ENCODE assay signal across 8 mouse cellular contexts in the genomic region with DNA sequence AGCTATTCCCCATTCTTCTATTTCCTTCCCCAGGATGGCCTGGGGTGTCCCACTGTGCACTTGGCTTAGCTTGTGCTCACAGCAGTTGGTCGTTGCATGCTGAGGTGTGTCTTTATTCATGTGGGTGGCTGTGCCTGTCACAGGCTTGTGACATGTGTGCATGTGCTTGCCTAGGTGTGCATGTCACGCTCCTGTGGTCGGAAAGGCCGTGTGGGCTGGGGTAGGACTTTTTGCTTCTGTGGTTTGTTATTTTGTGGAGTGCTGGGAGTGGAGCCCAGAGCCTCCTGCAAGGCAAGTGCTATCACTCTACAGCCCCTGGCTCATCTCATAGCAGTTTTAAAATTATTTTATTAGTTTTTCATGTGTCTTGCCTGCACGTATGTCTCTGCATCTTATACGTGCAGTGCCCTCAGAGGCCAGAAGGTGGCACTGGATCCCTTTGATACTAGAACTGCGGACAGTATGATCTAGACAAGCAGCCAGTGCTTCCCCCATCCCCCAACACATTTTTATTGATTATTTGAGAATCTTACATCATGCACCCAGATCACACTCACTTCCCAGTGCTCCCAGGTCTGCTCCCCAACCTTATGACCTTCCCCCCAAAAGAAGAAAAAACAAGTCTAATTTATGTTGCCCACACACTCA. TPM values are rescaled to one million over a fixed set of nuclear protein-coding genes. Genes with fewer than 3 reads are reported as not detected.
DNase-seq lines count a peak whose midpoint lies in the region; ATAC-seq and TF ChIP-seq lines count a peak whose summit lies in the region.

No protein-coding gene starts in this region.

- H3K27me3 ChIP-seq in G1E (ENCODE audit: insufficient read depth, low read length) = peaks cover 39% of the 10 kb centered on the region

- TF ChIP-seq CTCF in G1E (IDR thresholded peaks at IDR 0.05; ENCODE audit: low read depth, low read length) = 0 out of 2 replicates have a peak, but pooled peaks have one; percentile 5

- no peak overlapping the region for H3K4me3 ChIP-seq in G1E (ENCODE audit: low read depth, low read length)

- H3K36me3 ChIP-seq in G1E (replicated peaks) = no peaks in the 10 kb centered on the region

- peak; percentile 39 for DNase-seq in left cerebral cortex, adult 11 months (ENCODE audit: low spot score)
- no peak for DNase-seq in left cerebral cortex, postnatal 36 days (ENCODE audit: low spot score in 2 of 2)
- no peak for DNase-seq in G1E (ENCODE audit: low spot score)
- peak; percentile 64 for DNase-seq in cerebellum, adult 9-10 months
- DNase-seq in gastrocnemius, postnatal 36 days = peak; percentile 40 to 51
- DNase-seq in kidney, postnatal 36 days = peak; percentile 65 to 87
- peak; percentile 72 for DNase-seq in mesoderm, embryonic 11.5 days (ENCODE audit: low read depth, low spot score)
- peak; percentile 40 to 45 for DNase-seq in thymus, adult 18-20 months

- no peak; the same call in 1 of the 2 replicates for ATAC-seq in G1E (ENCODE audit: extremely low read depth, insufficient number of reproducible peaks, low FRiP score, poor library complexity, severe bottlenecking)

- H3K4me1 ChIP-seq in G1E (ENCODE audit: insufficient read depth, low read depth, low read length) = peaks cover 3% of the 10 kb centered on the region; the same call in 1 of the 2 replicates

- intact Hi-C loops in left cerebral cortex, postnatal 36 days (cut with DNase I) = no loop called here
- intact Hi-C loops in gastrocnemius, postnatal 36 days (cut with DNase I) = loop anchor here (10.0 kb wide), 1 partner anchor 339 kb away; no protein-coding TSS in a partner anchor

- no peaks in the 10 kb centered on the region for H3K9me3 ChIP-seq in G1E (replicated peaks)

RNA-seq across cellular contexts. Expression of a gene that starts 49.4 kb away (rescaled TPM):
- total RNA-seq in left cerebral cortex, postnatal 36 days (2021) = 10 to 100 TPM; 16.7 to 19.4 TPM
- 30.6 TPM in 1 of 2 replicates, not detected in the other for total RNA-seq in G1E (2014; fragmentation: Nextera tagmentation)
- 0.87 and 1.5 TPM in 2 replicates for total RNA-seq in G1E (2017)
- polyA plus RNA-seq in G1E (2012) = 0.20 and 0.24 TPM in 2 replicates
- 10 to 100 TPM in 1 of 2 experiments, 1 to 10 TPM in 1; 9.5 to 12.4 TPM for total RNA-seq in gastrocnemius, postnatal 36 days (2021)

Comparison
In these comparisons a context has a peak if more than half of its experiments do, and no peak if none do; other contexts are left out.
1. DNase-seq: peak in left cerebral cortex, adult 11 months (single experiment), cerebellum, adult 9-10 months (single experiment), gastrocnemius, postnatal 36 days (2 of 2), kidney, postnatal 36 days (2 of 2), mesoderm, embryonic 11.5 days (single experiment) and thymus, adult 18-20 months (2 of 2); none in left cerebral cortex, postnatal 36 days (0 of 2) and G1E (single experiment).